Mouse (Mus musculus): ENCODE measurements at regions not wholly inside any gene's neighbourhood (a gene's known extent, or its start where the extent isn't known, plus 50 kb on each side); places are given as distances from the start of the nearest gene placed in this dataset.

DNA sequence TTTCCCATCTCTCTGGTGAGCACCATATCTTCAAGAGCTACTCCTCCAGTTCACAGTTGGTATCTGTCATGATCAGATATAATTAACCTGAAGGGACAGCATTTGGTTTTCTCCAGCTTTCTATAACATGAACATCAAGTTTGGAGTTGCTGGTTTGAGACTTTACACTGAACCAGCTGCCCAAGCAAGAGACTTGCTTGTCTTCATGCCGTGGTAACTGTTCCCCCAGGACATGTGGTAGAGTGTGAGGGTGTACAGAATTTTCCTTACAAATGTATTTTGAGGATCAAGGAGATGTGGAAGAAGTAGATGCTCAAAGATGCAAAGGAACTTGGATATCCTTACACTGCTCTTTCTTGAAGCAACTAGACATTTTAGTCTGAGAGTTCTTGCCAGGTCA, 200.0 kb upstream of the Eci2 start:
- ATAC-seq (ENCODE audit: insufficient read depth, low FRiP score, low read depth), result no peak

DNA sequence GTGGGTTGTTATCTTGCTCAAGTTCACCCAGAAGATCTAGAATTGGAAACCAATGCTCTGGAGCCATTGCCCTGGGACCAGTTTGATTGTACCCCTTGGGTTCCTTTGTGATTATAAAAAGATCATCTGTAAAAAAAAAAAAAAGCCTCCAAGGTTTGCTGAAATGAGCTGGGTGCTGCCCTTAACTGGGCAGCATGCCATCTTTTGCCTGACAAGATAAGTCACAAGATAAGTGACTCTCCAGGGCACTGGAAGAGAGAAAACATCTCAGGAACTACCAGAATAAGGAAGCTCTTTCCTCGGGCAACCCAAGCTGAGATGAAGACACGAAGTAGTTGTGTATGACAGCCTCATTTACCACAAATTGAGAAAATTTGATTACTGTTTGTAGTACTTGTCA, 202.7 kb upstream of the Eci2 start:
- no peaks in the 10 kb centered on the region for H3K9me3 ChIP-seq
- H3K4me3 ChIP-seq (replicated peaks), result no peak overlapping the region
- ATAC-seq (ENCODE audit: insufficient read depth, low FRiP score, low read depth), result no peak
- 69% methylated on average over 2 of the region's 2 CpGs for WGBS
- H3K27ac ChIP-seq, result no peak overlapping the region
- no peaks in the 10 kb centered on the region for H3K27me3 ChIP-seq (replicated peaks)
- H3K4me2 ChIP-seq, result no peak overlapping the region
- no peaks in the 10 kb centered on the region for H3K36me3 ChIP-seq
- H3K4me1 ChIP-seq, result no peaks in the 10 kb centered on the region
- no peak overlapping the region for H3K9ac ChIP-seq

More for the DNA sequence above, 200.0 kb upstream of the Eci2 start:
- Histone ChIP-seq H3K27me3 (replicated peaks) (no peaks in the 10 kb centered on the region), H3K9ac (no peak overlapping the region), H3K4me3 (replicated peaks) (no peak overlapping the region), H3K4me2 (no peak overlapping the region), H3K27ac (no peak overlapping the region), H3K4me1 (no peaks in the 10 kb centered on the region), H3K9me3 (no peaks in the 10 kb centered on the region), H3K36me3 (no peaks in the 10 kb centered on the region)
- WGBS, result 92% methylated on average over 1 of the region's 1 CpGs

DNA sequence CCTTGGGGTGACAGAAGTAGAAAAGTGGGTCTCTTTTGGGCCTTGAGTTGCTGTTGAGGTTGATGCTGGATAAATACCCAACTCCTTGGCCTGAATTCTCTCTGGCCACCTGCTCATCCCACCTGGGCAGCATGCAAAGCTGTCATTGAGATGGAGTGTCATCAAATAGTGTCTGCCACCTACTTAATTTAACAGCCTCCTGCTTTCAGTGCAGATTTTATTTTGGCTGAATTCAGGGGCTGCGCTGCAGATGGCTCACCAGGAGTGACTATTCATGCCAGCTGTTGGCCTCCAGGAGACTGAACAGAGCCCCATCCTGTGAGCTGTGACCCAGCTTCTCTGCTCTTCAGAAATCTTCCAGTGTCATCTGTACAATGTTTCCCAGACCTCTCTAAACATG, 206.7 kb upstream of the Eci2 start:
- H3K9ac ChIP-seq, result no peak overlapping the region
- H3K4me2 ChIP-seq, result no peak overlapping the region
- H3K9me3 ChIP-seq, result no peaks in the 10 kb centered on the region
- H3K36me3 ChIP-seq, result no peaks in the 10 kb centered on the region
- H3K4me1 ChIP-seq, result no peaks in the 10 kb centered on the region
- 91% methylated on average over 1 of the region's 1 CpGs for WGBS
- ATAC-seq (ENCODE audit: insufficient read depth, low FRiP score, low read depth), result no peak
- H3K4me3 ChIP-seq (replicated peaks), result no peak overlapping the region
- H3K27me3 ChIP-seq (replicated peaks), result no peaks in the 10 kb centered on the region
- no peak overlapping the region for H3K27ac ChIP-seq

DNA sequence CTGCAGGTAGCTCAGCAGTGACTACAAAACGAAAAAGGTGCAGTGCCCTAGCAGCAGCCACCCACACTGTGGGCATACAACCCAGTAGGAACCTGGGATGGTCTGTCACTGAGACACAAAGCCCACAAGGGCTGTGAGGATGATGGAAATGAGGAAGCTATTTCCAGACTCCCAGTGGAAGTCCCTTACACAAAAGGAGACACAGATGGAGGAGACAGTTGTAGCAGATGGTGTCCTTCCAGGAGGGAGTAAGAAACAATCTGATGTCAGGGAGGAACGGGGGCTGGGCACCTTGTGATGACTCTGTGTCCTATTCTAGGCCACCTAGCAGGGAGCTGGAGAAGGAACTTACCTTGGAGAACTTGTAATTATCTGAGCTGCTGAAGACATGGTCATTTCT, 214.5 kb upstream of the Eci2 start:
- 52% methylated on average over 2 of the region's 2 CpGs for WGBS

DNA sequence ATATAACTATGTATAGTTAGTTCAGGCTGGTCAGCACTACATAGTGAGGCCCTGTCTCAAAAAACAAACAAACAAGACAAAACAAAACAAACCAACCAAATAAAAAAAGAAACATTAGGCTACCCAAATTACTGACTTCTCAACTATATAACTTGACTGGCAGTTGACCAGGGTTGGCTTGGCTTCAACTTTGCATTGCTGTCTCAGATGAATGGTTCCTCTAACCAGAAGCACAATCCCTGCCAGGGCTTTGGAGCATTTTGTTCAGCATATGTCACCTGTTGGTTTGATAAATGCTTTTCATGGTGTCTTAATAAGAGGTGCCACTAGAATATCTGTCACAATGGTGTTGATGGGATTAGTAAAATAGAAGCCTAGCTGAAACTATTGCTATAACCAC, 217.1 kb upstream of the Eci2 start:
- Histone ChIP-seq H3K27ac (no peak overlapping the region), H3K27me3 (replicated peaks) (no peaks in the 10 kb centered on the region), H3K4me3 (replicated peaks) (no peak overlapping the region), H3K9ac (no peak overlapping the region), H3K9me3 (no peaks in the 10 kb centered on the region), H3K4me1 (no peaks in the 10 kb centered on the region), H3K36me3 (no peaks in the 10 kb centered on the region), H3K4me2 (no peak overlapping the region)
- no peak for ATAC-seq (ENCODE audit: insufficient read depth, low FRiP score, low read depth)

More for the DNA sequence above, 214.5 kb upstream of the Eci2 start:
- no peak overlapping the region for H3K27ac ChIP-seq
- H3K36me3 ChIP-seq, result no peaks in the 10 kb centered on the region
- H3K9ac ChIP-seq, result no peak overlapping the region
- no peaks in the 10 kb centered on the region for H3K27me3 ChIP-seq (replicated peaks)
- H3K4me3 ChIP-seq (replicated peaks), result no peak overlapping the region
- no peak for ATAC-seq (ENCODE audit: insufficient read depth, low FRiP score, low read depth)
- H3K4me2 ChIP-seq, result no peak overlapping the region
- H3K9me3 ChIP-seq, result no peaks in the 10 kb centered on the region
- no peaks in the 10 kb centered on the region for H3K4me1 ChIP-seq

DNA sequence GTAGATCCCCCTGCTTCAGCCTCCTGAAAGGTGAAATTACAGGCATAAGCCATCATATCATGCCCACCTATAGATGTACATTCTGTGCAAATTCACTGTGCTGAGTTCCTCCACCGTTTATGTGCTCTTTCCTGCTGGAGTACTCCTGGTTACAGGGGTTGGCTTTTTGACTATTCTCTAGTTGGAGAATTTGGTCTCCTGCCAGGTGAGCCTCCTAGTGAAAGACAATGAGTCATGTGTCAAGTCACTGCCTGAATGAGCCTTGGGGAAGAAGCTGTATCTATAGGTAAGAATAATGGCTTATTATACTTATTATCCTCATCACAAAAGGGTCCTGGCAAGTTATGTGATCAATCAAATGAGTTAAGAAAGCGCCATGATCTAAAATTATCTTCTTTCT, 230.5 kb upstream of the Eci2 start:
- Histone ChIP-seq H3K4me3 (replicated peaks) (no peak overlapping the region), H3K27me3 (replicated peaks) (no peaks in the 10 kb centered on the region), H3K4me2 (no peak overlapping the region), H3K9ac (no peak overlapping the region), H3K27ac (no peak overlapping the region), H3K36me3 (no peaks in the 10 kb centered on the region), H3K9me3 (no peaks in the 10 kb centered on the region), H3K4me1 (no peaks in the 10 kb centered on the region)
- WGBS, result 65% methylated on average over 2 of the region's 2 CpGs
- no peak for ATAC-seq (ENCODE audit: insufficient read depth, low FRiP score, low read depth)

DNA sequence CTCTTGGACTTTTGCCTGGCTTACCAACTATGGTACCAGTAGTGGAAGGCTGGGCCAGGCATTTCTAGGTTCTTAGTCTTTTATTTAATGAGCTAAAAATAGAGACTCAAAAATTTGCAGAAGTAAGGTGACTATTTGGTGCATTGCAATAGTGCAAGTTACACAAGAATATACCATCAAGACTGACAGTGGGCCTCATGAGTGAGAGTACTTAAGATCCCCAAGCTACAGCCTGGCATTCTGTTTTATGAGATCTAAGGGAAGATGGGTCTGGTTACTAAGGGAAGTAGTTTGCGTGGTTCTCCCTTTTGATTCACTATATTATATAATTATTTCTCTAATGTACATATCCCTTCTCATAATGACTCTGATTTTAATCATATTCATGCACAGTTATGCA, 231.8 kb upstream of the Eci2 start:
- no peak overlapping the region for H3K4me3 ChIP-seq (replicated peaks)
- 89% methylated on average over 1 of the region's 1 CpGs for WGBS
- H3K4me1 ChIP-seq, result no peaks in the 10 kb centered on the region
- H3K4me2 ChIP-seq, result no peak overlapping the region
- H3K27ac ChIP-seq, result no peak overlapping the region
- no peak overlapping the region for H3K9ac ChIP-seq
- no peaks in the 10 kb centered on the region for H3K9me3 ChIP-seq
- ATAC-seq (ENCODE audit: insufficient read depth, low FRiP score, low read depth), result no peak
- no peaks in the 10 kb centered on the region for H3K27me3 ChIP-seq (replicated peaks)
- H3K36me3 ChIP-seq, result no peaks in the 10 kb centered on the region

DNA sequence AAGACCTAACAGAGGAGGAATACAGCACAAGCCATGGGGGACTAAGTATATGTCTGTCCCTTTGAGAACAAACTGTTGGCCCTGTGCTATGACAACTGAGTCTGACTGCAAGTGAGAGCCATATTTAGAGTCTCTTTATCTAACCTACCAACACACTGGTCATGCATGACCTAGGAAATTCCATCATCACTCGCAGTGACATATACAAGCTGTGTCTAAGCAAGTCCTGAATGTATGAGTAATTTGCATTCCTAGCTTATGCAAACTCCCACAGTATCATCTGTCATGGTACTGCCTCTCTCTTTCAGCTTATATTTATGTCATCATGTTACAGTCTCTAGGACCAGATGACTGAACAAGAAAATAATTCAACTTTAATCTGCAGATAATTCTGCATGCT, 257.1 kb upstream of the Eci2 start:
- Histone ChIP-seq H3K27ac (no peak overlapping the region), H3K4me2 (no peak overlapping the region), H3K9ac (no peak overlapping the region), H3K27me3 (replicated peaks) (no peaks in the 10 kb centered on the region), H3K4me3 (replicated peaks) (no peak overlapping the region), H3K9me3 (no peaks in the 10 kb centered on the region), H3K36me3 (no peaks in the 10 kb centered on the region), H3K4me1 (no peaks in the 10 kb centered on the region)
- 41% methylated on average over 1 of the region's 1 CpGs for WGBS
- ATAC-seq (ENCODE audit: insufficient read depth, low FRiP score, low read depth), result no peak

DNA sequence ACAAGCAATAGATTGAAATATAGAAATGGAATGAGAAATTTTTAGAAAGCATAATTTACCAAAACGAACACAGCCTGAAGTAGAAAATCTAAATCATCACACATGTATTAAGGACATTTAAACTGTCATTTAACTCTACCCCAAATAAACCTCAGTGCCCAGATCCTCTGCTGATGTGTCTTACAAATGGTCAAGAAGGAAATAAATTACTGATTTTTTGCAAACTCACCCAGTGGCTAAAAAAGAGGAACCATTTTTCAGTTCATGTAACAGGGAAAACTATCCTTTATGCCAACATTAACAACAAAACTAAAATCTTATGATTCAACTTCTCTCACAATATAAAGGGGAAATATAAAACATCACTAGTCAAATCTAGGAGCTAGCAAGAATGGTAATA, 275.2 kb upstream of the Eci2 start:
- ATAC-seq (ENCODE audit: insufficient read depth, low FRiP score, low read depth), result no peak
- no peak overlapping the region for H3K9ac ChIP-seq
- no peaks in the 10 kb centered on the region for H3K4me1 ChIP-seq
- no peak overlapping the region for H3K4me2 ChIP-seq
- H3K4me3 ChIP-seq (replicated peaks), result no peak overlapping the region
- H3K9me3 ChIP-seq, result no peaks in the 10 kb centered on the region
- no peaks in the 10 kb centered on the region for H3K36me3 ChIP-seq
- H3K27ac ChIP-seq, result no peak overlapping the region
- WGBS, result 64% methylated on average over 1 of the region's 1 CpGs
- H3K27me3 ChIP-seq (replicated peaks), result no peaks in the 10 kb centered on the region

DNA sequence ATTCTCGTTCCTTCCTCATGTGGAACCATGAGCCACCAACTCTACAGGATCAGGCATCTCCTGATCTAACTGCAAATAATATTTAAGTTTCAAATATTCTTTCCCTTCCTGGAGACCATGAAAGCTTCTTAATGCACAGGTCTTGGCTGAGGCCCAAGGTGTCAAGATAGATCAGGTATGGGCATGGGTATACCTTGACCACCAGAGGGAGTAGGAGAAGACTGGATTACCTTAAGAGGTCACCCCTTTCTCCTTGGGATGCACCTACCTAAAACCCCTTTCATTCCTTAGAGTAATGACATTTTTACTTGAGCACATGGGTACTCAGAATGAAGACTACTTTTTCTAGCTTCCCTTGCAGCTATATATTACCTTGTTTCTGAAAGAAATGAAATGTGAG, 289.9 kb upstream of the Eci2 start:
- no peaks in the 10 kb centered on the region for H3K36me3 ChIP-seq
- H3K4me1 ChIP-seq, result no peaks in the 10 kb centered on the region
- 89% methylated on average over 1 of the region's 1 CpGs for WGBS
- H3K27me3 ChIP-seq (replicated peaks), result no peaks in the 10 kb centered on the region
- no peak overlapping the region for H3K27ac ChIP-seq
- no peak for ATAC-seq (ENCODE audit: insufficient read depth, low FRiP score, low read depth)
- no peak overlapping the region for H3K9ac ChIP-seq
- H3K4me3 ChIP-seq (replicated peaks), result no peak overlapping the region
- H3K4me2 ChIP-seq, result no peak overlapping the region
- H3K9me3 ChIP-seq, result no peaks in the 10 kb centered on the region

DNA sequence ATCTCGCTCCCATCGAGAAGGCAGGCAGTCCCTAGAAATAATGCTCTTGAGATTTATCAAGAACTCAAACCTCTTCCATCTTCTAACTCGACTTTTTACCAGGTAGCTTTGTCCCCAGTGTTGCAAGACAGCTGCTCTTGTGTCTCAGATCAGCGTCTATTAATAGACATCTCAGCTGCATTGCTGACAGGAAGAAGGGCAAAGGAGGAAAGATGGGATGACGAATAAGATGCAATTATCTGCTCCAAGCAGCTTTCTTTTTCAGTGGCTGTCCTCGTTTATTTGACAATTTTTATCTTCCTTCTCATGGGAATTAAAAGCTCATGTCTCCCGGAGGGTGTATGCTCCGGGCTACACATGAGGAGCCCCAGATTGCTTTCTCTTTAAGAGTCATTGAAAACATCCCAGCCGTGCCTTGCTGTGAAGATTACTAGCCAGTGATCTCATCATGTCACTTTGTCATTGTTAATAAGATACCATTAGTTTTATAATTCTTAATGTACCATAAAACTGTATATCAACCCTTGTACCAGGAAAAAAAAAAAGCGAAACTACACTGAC, 299.9 kb upstream of the Eci2 start:
- H3K4me1 ChIP-seq, result no peaks in the 10 kb centered on the region
- H3K27ac ChIP-seq, result no peak overlapping the region
- peak overlapping the region; percentile 10; the same call in 1 of the 2 replicates for H3K4me2 ChIP-seq
- no peak overlapping the region for H3K4me3 ChIP-seq (replicated peaks)
- no peaks in the 10 kb centered on the region for H3K9me3 ChIP-seq
- H3K36me3 ChIP-seq, result no peaks in the 10 kb centered on the region
- H3K27me3 ChIP-seq (replicated peaks), result no peaks in the 10 kb centered on the region
- ATAC-seq (ENCODE audit: insufficient read depth, low FRiP score, low read depth), result no peak
- 40% methylated on average over 10 of the region's 10 CpGs for WGBS
- H3K9ac ChIP-seq, result no peak overlapping the region

DNA sequence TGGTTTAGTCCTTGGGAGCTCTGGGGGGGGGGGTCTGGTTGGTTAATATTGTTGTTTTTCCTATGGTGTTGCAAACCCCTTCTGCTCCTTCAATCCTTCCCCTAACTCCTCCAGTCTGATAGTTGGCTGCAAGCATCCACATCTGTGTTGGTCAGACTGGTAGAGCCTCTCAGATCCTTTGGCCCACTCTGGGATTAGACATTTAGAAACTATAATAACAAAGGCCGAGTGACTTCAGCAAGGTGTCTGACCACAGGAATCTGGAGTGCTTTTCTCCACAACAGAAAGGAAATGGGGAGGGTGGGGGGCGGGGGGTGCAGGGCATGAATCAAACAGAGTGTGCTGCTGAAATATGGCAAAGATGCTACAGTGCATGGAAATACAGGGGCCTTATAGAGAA, 301.4 kb upstream of the Eci2 start:
- Histone ChIP-seq H3K27me3 (replicated peaks) (no peaks in the 10 kb centered on the region), H3K9me3 (no peaks in the 10 kb centered on the region), H3K27ac (no peak overlapping the region), H3K4me3 (replicated peaks) (no peak overlapping the region), H3K36me3 (no peaks in the 10 kb centered on the region), H3K9ac (no peak overlapping the region), H3K4me2 (no peak overlapping the region), H3K4me1 (no peaks in the 10 kb centered on the region)
- no peak for ATAC-seq (ENCODE audit: insufficient read depth, low FRiP score, low read depth)
- WGBS, result 57% methylated on average over 2 of the region's 2 CpGs

DNA sequence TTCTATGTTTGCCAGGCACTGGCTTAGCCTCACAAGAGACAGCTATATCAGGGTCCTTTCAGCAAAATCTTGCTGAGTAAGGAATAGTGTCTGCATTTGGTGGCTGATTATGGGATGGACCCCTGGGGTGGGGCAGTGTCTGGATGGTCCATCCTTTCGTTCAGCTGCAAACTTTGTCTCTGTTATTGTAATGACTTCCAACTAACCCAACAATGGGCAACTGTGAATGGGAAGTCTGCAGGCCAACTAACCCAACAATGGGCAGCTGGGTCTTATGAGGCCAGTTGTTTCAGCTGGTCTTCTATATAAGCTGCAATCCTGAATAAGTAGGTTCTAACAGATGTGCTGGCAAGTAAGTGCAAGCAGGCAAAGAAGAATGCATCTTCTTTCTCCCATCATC, 304.0 kb upstream of the Eci2 start:
- Histone ChIP-seq H3K27ac (no peak overlapping the region), H3K4me1 (no peaks in the 10 kb centered on the region), H3K36me3 (no peaks in the 10 kb centered on the region), H3K27me3 (replicated peaks) (no peaks in the 10 kb centered on the region), H3K9me3 (no peaks in the 10 kb centered on the region), H3K4me2 (no peak overlapping the region), H3K9ac (no peak overlapping the region), H3K4me3 (replicated peaks) (no peak overlapping the region)
- ATAC-seq (ENCODE audit: insufficient read depth, low FRiP score, low read depth), result no peak
- 66% methylated on average over 1 of the region's 1 CpGs for whole genome bisulfite sequencing

Measured in stomach, embryonic 15.5 days (tissue).